Mouse (Mus musculus) heart, adult 2 months (tissue): ENCODE measurements at regions not wholly inside any gene's neighbourhood (a gene's known extent, or its start where the extent isn't known, plus 50 kb on each side); places are given as distances from the start of the nearest gene placed in this dataset.

Experiments used
- CTCF ChIP-seq: fragments of 200-600 bp; IDR thresholded peaks from 2 replicates; pipeline ENCODE4 v1.8.1; 2022; ENCODE audit warnings: antibody characterized with exemption, mild to moderate bottlenecking, moderate library complexity
- EP300 ChIP-seq: fragments of 200-500 bp; IDR thresholded peaks from 2 replicates; pipeline ENCODE4 v1.6.1; 2011; ENCODE audit warnings: low read depth, low read length, control low read depth; ENCODE audit not compliant: insufficient read depth
- POLR2A ChIP-seq: fragments of 200-500 bp; IDR thresholded peaks from 2 replicates; pipeline ENCODE4 v1.6.1; 2011; ENCODE audit warnings: mild to moderate bottlenecking, low read depth, low read length, control low read depth; ENCODE audit not compliant: insufficient read depth

- no peak for TF ChIP-seq CTCF
- no peak for TF ChIP-seq POLR2A
- 0 out of 2 replicates have a peak, but pooled peaks have one; percentile 37 for TF ChIP-seq EP300
Observed at GRCm38 (mm10) chr3:37975194-37975756, 251.0 kb upstream of the Gm5148 start.
